Mouse (Mus musculus) C2C12 (cell line): ENCODE results near the gene Tmprss9. TPM values are rescaled to one million over a fixed set of nuclear protein-coding genes. Genes with fewer than 3 reads are reported as not detected.

Experiments used
- H3K27me3 ChIP-seq: one replicate; pipeline ENCODE4 v1.6.1; 2011; ENCODE audit not compliant: control insufficient read depth, insufficient read depth, insufficient read length
- H3K36me3 ChIP-seq: one replicate; pipeline ENCODE4 v1.6.1; 2011; ENCODE audit not compliant: control insufficient read depth, insufficient read depth
- H3K4me3 ChIP-seq: one replicate; pipeline ENCODE4 v1.5.1; 2011; ENCODE audit warnings: mild to moderate bottlenecking, control low read depth; ENCODE audit not compliant: poor library complexity, insufficient read depth, severe bottlenecking
- H3K79me2 ChIP-seq: one replicate; pipeline ENCODE4 v1.6.1; 2011; ENCODE audit not compliant: control insufficient read depth, insufficient read depth
- H3K79me3 ChIP-seq: one replicate; pipeline ENCODE4 v1.6.1; 2011; ENCODE audit warnings: low read depth, control low read depth
- H3ac ChIP-seq: one replicate; pipeline ENCODE3; 2011; ENCODE audit warnings: low read depth; ENCODE audit not compliant: control insufficient read depth, insufficient read length
- CEBPB ChIP-seq: IDR thresholded peaks from one replicate; pipeline ENCODE4 v1.6.1; 2011; ENCODE audit warnings: low read depth, mild to moderate bottlenecking, control low read depth, moderate library complexity
- CTCF ChIP-seq: IDR thresholded peaks from one replicate; pipeline ENCODE4 v1.5.1; 2011; ENCODE audit not compliant: control insufficient read depth, insufficient read depth, insufficient read length
- FOSL1 ChIP-seq: IDR thresholded peaks from one replicate; pipeline ENCODE4 v1.8.0; 2011; ENCODE audit warnings: mild to moderate bottlenecking, low read length; ENCODE audit not compliant: poor library complexity, insufficient read depth, severe bottlenecking
- MAX ChIP-seq: IDR thresholded peaks from one replicate; pipeline ENCODE4 v1.6.1; 2011; ENCODE audit warnings: mild to moderate bottlenecking, control low read depth
- MYOD1 ChIP-seq: IDR thresholded peaks from one replicate; pipeline ENCODE4 v1.6.1; 2011; ENCODE audit warnings: low read depth; ENCODE audit not compliant: control insufficient read depth, insufficient read length
- MYOG ChIP-seq: IDR thresholded peaks from one replicate; pipeline ENCODE4 v1.6.1; 2011; ENCODE audit not compliant: control insufficient read depth, insufficient read length; ENCODE audit errors: extremely low read depth
- USF1 ChIP-seq: IDR thresholded peaks from one replicate; pipeline ENCODE4 v1.6.1; 2011; ENCODE audit warnings: low read depth, mild to moderate bottlenecking, control low read depth, moderate library complexity
- long read RNA-seq, 2 experiments: library from polyadenylated mRNA; unstranded; transcript quantifications; one replicate each; pipeline ENCODE4 v2.0.0; 2019 to 2020
- polyA plus RNA-seq: library from polyadenylated mRNA; unstranded; fragments of >200 nt; fragmentation: generic; extraction: Trizol; gene quantifications from one replicate; pipeline ENCODE4 v1.2.1, GENCODE M21; 2012; ENCODE audit warnings: missing spikeins

Tmprss9 gene
- polyA plus RNA-seq, result 0.02 TPM
- long read RNA-seq, experiment 1, result 0 reads
- long read RNA-seq, experiment 2, result 0 reads

DNA sequence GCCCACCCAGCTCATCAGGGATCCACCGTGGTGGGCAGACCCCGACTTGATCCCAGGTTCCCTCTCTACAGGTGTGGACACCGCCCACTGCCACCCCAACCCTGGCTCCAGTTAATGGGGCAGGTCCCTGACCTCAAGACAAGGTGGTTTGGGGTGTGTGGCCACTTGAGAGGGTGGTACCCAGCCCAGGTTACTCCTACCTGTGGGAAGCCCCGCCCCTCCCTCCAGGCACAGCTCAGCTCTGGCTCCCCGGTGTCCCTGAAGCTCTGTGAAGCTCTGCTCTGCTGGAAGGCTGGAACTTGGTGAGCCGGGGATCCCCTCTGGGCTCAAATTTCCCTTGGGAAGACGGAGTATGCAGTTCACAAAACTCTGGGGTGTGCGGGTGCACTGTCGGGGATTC, at the start of gene Tmprss9:
Gene Tmprss9, plus strand, starts transcription at position 268 of the 400 bp plus-strand sequence.
- no peak for TF ChIP-seq MYOG
- TF ChIP-seq USF1, result no peak
- TF ChIP-seq CEBPB, result no peak
- TF ChIP-seq MYOD1, result no peak
- TF ChIP-seq CTCF, result no peak
- TF ChIP-seq MAX, result no peak
- TF ChIP-seq FOSL1, result no peak
- Histone ChIP-seq H3K79me2 (no peaks in the 10 kb centered on the region), H3K27me3 (peaks cover 4% of the 10 kb centered on the region), H3K36me3 (peaks cover 2% of the 10 kb centered on the region), H3K79me3 (no peaks in the 10 kb centered on the region), H3K4me3 (no peak within 1 kb of the TSS), H3ac (no peak within 1 kb of the TSS)

DNA sequence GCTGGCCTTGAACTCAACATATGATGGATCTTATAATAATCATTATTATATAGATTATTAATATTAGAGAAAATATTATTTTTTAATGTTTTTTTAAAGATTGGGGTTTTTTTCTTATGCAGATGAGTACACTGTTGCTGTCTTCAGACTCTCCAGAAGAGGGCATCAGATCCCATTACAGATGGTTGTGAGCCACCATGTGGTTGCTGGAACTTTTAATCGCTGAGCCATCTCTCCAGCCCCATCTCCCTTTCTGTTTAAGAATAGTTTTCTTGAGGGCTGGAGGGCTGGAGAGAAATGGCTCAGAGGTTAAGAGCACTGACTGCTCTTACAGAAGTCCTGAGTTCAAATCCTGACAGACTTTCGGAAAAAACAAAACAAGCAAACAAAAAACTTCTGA, 49.7 kb upstream of the Tmprss9 start:
- Histone ChIP-seq H3K27me3 (no peaks in the 10 kb centered on the region), H3K79me2 (peaks cover 5% of the 10 kb centered on the region), H3K79me3 (peaks cover under 1% of the 10 kb centered on the region), H3ac (no peak overlapping the region), H3K36me3 (no peaks in the 10 kb centered on the region), H3K4me3 (no peak overlapping the region)
- peak; percentile 52 for TF ChIP-seq MAX
- no peak for TF ChIP-seq USF1
- peak; percentile 20 for TF ChIP-seq CTCF

DNA sequence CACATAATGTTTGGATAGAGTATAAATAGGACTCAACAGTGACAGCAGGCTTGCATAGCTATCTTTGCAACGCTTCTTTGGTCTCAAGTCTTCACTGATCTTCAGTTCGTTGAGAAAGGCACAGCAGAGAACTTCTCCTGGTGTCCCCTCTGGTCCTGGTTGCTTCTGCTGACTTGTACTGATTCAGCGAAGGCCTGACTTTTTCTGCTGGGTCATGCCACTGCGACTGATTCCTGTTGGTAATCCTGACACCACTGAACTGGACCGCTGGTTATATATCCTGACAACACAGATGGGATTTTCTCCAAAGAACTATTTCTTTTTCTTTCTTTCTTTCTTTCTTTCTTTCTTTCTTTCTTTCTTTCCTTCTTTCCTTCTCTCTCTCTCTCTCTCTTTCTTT, 49.1 kb upstream of the Tmprss9 start:
- H3K27me3 ChIP-seq, result no peaks in the 10 kb centered on the region

DNA sequence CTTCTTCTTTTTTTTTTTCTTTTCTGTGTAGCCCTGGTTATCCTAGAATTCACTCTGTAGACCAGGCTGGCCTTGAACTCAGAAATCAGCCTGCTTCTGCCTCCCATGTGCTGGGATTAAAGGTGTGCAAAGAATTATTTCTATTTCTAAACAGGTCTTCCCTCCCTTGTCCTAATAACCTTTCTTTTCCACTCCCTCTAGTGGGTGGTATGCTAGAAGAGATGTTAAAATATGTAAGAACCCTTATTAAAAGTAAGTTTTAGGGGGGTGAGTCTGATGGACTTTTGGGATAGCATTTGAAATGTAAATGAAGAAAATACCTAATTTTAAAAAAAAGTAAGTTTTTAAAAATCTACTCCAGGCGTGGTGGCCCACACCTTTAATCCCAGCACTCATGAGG, 48.3 kb upstream of the Tmprss9 start:
- Histone ChIP-seq H3K36me3 (peaks cover 1% of the 10 kb centered on the region), H3K79me2 (peaks cover 18% of the 10 kb centered on the region), H3K4me3 (no peak overlapping the region), H3K27me3 (no peaks in the 10 kb centered on the region), H3K79me3 (peaks cover 14% of the 10 kb centered on the region), H3ac (no peak overlapping the region)
- TF ChIP-seq FOSL1, result no peak

More for the DNA sequence above, 49.1 kb upstream of the Tmprss9 start:
- no peak for TF ChIP-seq MYOG
- TF ChIP-seq CTCF, result no peak
- no peak for TF ChIP-seq MYOD1
- TF ChIP-seq USF1, result no peak
- TF ChIP-seq FOSL1, result no peak
- TF ChIP-seq CEBPB, result no peak
- H3K79me3 ChIP-seq, result peaks cover 6% of the 10 kb centered on the region
- peaks cover 11% of the 10 kb centered on the region for H3K79me2 ChIP-seq
- H3K36me3 ChIP-seq, result no peaks in the 10 kb centered on the region
- H3ac ChIP-seq, result no peak overlapping the region
- no peak overlapping the region for H3K4me3 ChIP-seq

GRCm38 (mm10) chr10:80823847-80824643, 47.6 kb upstream of the Tmprss9 start:
- no peak overlapping the region for H3K4me3 ChIP-seq
- peaks cover 19% of the 10 kb centered on the region for H3K79me3 ChIP-seq
- H3K27me3 ChIP-seq, result no peaks in the 10 kb centered on the region
- no peak overlapping the region for H3ac ChIP-seq
- peaks cover 26% of the 10 kb centered on the region for H3K79me2 ChIP-seq
- H3K36me3 ChIP-seq, result peaks cover 7% of the 10 kb centered on the region
- TF ChIP-seq MYOD1, result no peak
- no peak for TF ChIP-seq USF1
- no peak for TF ChIP-seq CTCF
- TF ChIP-seq CEBPB, result no peak
- no peak for TF ChIP-seq MYOG
- TF ChIP-seq FOSL1, result no peak
- TF ChIP-seq MAX, result no peak

- H3K79me3 ChIP-seq, result peaks cover 24% of the 10 kb centered on the region
- no peak overlapping the region for H3ac ChIP-seq
- peaks cover 34% of the 10 kb centered on the region for H3K79me2 ChIP-seq
- peaks cover 14% of the 10 kb centered on the region for H3K36me3 ChIP-seq
- H3K4me3 ChIP-seq, result no peak overlapping the region
- no peak for TF ChIP-seq MYOD1
- no peak for TF ChIP-seq FOSL1
- TF ChIP-seq CEBPB, result no peak
- no peak for TF ChIP-seq MAX
- TF ChIP-seq USF1, result no peak
- no peak for TF ChIP-seq CTCF
- no peak for TF ChIP-seq MYOG
- H3K27me3 ChIP-seq, result no peaks in the 10 kb centered on the region
Measured at GRCm38 (mm10) chr10:80824827-80825226, 46.8 kb upstream of the Tmprss9 start.
